Mouse (Mus musculus): ENCODE results near the gene Eif3i. TPM values are rescaled to one million over a fixed set of nuclear protein-coding genes. Genes with fewer than 3 reads are reported as not detected.

Eif3i gene
- total RNA-seq (2017), result 72.7 and 74.6 TPM in 2 replicates

GRCm38 (mm10) chr4:129600233-129601158 lies at the start of gene Eif3i, which contains the start of gene Tmem234:
Gene Eif3i, minus strand, starts transcription at chr4:129600648.
Gene Tmem234, plus strand, starts transcription at chr4:129600668.
- ATAC-seq (ENCODE audit: extremely low read depth, insufficient number of reproducible peaks, low FRiP score, poor library complexity, severe bottlenecking), result peak; percentile 87

GRCm38 (mm10) chr4:129648656-129649055 lies 48.2 kb upstream of the Eif3i start:
- no peak for ATAC-seq (ENCODE audit: extremely low read depth, insufficient number of reproducible peaks, low FRiP score, poor library complexity, severe bottlenecking)

GRCm38 (mm10) chr4:129645204-129645603 lies 44.8 kb upstream of the Eif3i start:
- no peak for ATAC-seq (ENCODE audit: extremely low read depth, insufficient number of reproducible peaks, low FRiP score, poor library complexity, severe bottlenecking)

GRCm38 (mm10) chr4:129641756-129642155 lies 41.3 kb upstream of the Eif3i start:
- ATAC-seq (ENCODE audit: extremely low read depth, insufficient number of reproducible peaks, low FRiP score, poor library complexity, severe bottlenecking), result no peak

- peak; percentile 92 for ATAC-seq (ENCODE audit: extremely low read depth, insufficient number of reproducible peaks, low FRiP score, poor library complexity, severe bottlenecking)
These were observed 40.4 kb upstream of the Eif3i start, which contains the start of gene Txlna for GRCm38 (mm10) chr4:129640638-129641467. Gene Txlna, minus strand, starts transcription at chr4:129641065.

GRCm38 (mm10) chr4:129640101-129640637 lies 39.7 kb upstream of the Eif3i start:
- ATAC-seq (ENCODE audit: extremely low read depth, insufficient number of reproducible peaks, low FRiP score, poor library complexity, severe bottlenecking), result no peak

DNA sequence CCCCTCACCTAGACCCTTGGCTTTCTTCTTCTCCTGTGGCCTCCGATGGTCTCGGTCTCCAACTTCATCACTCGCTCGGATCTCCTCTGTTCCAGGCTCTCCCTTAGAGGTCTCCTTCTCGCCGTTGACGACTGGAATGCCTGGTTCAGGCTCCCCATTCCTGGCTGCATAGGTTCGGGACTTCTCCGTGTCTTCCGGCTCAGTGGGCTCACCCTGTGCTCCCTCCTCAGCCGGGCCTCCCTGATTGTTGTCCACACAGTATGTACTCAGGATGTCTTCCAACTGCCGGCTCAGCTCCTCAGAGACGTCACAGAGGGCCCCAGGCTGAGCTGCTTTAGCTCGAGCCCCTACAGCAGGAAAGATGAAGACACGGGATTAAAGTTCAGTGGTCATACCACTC lies 38.8 kb upstream of the Eif3i start:
- no peak for ATAC-seq (ENCODE audit: extremely low read depth, insufficient number of reproducible peaks, low FRiP score, poor library complexity, severe bottlenecking)

GRCm38 (mm10) chr4:129633852-129634251 lies 33.4 kb upstream of the Eif3i start:
- ATAC-seq (ENCODE audit: extremely low read depth, insufficient number of reproducible peaks, low FRiP score, poor library complexity, severe bottlenecking), result no peak

DNA sequence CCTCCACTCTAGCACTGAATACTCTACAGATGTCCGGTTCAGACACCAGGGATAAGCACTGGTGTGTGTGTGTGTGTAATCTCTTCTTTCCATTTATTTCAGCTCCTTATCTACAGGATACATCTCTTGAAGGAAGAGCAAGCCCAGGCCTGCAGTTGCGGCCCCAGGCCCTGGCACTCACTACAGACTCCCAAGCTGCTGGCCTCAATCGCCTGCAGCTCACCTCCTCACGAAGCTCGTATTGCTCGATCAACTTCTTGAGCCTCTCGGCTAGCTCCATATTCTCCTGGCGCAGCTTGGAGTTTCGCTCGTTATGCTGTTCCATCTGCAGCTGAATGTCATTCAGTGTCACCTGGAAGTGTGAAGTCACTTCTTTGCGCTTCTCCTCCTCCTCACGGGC lies 31.4 kb upstream of the Eif3i start:
- no peak for ATAC-seq (ENCODE audit: extremely low read depth, insufficient number of reproducible peaks, low FRiP score, poor library complexity, severe bottlenecking)

GRCm38 (mm10) chr4:129630944-129631343 lies 30.5 kb upstream of the Eif3i start:
- ATAC-seq (ENCODE audit: extremely low read depth, insufficient number of reproducible peaks, low FRiP score, poor library complexity, severe bottlenecking), result no peak

- ATAC-seq (ENCODE audit: extremely low read depth, insufficient number of reproducible peaks, low FRiP score, poor library complexity, severe bottlenecking), result no peak
These were observed 25.6 kb upstream of the Eif3i start for GRCm38 (mm10) chr4:129626035-129626434.

- ATAC-seq (ENCODE audit: extremely low read depth, insufficient number of reproducible peaks, low FRiP score, poor library complexity, severe bottlenecking), result no peak
These were observed 25.0 kb upstream of the Eif3i start for GRCm38 (mm10) chr4:129625496-129625895.

- peak; percentile 69 for ATAC-seq (ENCODE audit: extremely low read depth, insufficient number of reproducible peaks, low FRiP score, poor library complexity, severe bottlenecking)
These were observed 24.6 kb upstream of the Eif3i start for GRCm38 (mm10) chr4:129625029-129625370.

DNA sequence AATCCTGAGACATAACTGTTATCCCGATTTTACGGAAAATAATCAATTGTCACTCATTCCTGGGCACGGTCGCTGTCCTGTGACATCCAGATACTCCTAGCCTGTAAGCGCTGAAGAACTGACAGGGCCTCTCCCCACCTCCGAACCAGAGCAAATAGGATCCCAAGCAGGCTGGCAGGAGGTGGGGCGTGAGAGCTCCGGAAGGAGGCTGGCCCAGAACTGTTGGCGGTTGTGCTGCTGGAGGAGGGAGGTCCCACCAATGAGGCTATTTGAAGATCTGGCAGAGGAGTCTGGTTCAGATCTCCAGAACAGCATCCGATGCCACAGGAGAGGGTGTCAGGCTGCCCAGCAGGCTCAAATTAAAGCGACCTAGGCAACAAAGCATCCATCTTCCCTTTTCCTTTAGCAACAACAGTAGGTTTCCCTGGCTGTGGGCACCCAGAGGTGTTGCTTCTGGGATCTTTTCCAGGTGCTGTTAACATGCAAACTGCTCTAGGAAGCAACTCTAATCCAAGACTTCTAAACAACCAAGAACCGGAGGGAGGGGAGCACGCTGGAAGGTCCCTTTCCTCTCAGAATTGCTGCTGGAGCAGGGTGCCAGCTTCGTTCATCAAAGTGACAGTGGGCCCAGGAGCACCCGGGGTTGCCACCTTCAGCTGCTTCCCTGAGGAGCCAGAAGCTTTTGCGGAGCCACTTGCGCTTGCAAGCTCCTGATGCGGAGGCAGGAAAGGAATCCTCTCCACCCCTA lies 24.0 kb upstream of the Eif3i start:
- ATAC-seq (ENCODE audit: extremely low read depth, insufficient number of reproducible peaks, low FRiP score, poor library complexity, severe bottlenecking), result peak; percentile 88

GRCm38 (mm10) chr4:129623681-129624091 lies 23.2 kb upstream of the Eif3i start, which contains the start of gene Ccdc28b:
Gene Ccdc28b, minus strand, starts transcription at chr4:129623947.
- no peak for ATAC-seq (ENCODE audit: extremely low read depth, insufficient number of reproducible peaks, low FRiP score, poor library complexity, severe bottlenecking)

DNA sequence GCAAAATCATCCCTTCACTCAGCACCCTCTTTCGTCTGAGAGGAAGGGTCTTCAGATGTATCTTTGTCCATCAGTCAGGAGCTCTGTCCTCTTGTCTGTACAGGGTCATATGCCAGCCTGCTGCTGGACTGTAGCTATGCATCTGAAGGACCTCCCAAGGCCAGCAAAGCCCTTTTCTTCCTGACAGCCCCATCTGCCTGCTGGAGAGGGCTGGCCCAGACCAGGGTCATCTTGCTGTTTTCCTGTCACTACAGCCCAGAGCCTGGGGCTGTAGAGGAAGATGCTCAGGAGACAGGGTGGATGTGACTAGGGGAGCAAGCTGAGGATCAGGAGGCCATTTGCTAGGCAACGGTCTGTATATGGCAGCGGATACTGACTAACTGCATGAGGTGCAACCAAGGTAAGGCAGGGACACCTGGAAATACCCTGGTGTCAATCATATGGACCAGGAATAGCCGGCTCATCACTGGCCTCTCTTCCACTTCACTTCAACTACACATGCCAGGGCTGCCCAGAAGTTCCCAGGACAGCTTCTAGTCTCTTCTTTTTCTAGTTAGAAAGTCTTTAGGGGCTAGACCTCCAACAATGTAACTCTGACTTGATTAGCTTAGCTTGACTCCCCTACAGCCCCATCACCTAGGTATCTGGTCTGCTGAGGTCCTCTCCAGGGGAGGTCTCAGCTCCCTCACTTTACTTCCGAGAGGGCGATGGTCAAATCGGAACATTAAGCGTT lies 22.5 kb upstream of the Eif3i start:
- no peak for ATAC-seq (ENCODE audit: extremely low read depth, insufficient number of reproducible peaks, low FRiP score, poor library complexity, severe bottlenecking)

DNA sequence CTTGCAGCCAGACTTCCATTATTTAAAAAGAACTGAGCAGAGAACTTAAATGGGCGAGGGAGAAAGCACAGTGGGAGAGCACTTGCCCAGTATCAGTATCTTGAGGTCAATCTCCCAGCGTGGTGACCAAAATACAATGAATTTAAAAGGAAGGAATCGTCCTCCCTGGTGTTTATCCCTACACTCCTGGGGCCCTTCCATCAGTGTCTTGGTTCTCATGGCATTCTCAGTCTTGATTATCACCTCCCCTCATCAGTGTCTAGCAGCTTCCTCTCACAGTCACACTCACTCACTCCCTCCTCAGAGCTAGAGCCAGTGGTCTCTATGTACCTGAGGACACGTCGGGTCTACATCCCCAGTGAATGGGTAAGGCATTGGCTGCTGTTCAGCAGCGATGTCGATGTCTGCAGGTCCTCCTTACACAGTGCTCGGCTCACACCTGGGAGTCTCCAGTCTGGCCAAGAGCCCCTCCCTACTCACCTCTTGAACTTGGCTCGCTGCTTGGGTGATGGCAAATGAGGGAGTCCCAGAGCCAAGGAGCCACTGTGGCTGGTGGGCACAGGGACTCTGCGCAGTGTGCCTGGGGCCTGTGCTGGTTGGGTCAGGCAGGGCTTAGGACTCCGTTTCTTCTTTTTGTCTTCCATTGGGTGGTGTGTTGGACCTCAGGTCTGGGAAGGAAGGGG lies 21.8 kb upstream of the Eif3i start:
- no peak for ATAC-seq (ENCODE audit: extremely low read depth, insufficient number of reproducible peaks, low FRiP score, poor library complexity, severe bottlenecking)

All from neutrophil, adult 5-6 weeks (primary cell).